Mouse (Mus musculus): ENCODE data around the gene Nox1.

The Nox1 gene

DNA sequence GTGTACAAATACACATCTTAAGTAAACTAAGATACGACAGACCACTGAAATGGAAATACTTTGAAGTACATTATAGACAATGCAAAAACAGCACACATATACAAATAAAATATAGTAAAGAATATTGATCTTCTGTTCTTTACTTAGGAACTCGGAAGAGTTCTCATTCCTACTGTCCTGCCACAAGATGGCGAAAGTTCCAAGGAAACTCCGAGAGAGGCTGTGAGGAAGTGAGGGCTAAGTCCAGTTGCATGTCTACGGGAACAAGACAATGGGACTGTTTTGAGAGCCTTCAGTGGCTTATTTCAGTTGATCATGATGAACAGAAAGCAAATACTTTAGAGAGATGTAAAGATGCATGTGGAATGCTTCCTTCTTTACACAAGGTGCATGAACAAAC is 89.5 kb downstream of the Nox1 start:
- in situ Hi-C loops (cut with MboI, MseI), result no loop called here

DNA sequence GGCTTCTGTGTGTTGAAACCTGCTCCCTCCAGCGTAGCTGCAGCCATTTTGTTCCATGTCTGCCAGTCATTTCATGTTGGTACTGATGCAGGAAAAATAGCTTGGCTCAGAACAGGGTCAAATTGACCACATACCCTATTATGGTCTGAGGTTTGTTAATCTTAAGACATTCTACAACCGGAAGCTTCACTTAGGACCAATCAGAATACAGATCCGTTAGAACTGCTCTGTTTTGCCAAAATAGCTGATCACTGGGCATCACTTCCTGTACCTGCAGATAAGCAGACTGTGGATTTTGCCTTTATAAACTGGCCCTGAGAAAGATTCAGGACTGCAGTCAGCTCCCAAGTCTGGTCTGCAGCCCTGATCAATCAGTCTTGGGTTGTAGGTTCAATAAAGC is 93.2 kb downstream of the Nox1 start:
- in situ Hi-C loops (cut with MboI, MseI), result no loop called here

DNA sequence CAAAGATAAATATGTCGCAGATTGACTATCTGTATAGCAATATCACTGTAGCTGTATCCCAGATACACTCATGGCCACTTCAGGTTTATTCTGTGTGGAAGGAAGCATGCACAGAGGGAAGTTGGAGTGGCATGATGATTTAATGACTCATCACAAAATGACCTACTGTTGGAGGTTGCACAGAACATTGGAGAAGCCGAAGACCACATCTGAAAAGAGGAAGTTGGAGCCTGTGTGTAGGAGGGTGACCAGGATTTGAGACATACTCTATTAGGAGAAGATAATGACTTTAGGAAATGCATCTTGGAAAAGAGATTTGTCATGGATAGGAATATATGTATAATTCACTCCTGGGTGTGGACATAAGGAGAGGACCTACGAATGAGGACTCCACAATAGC is 105.3 kb downstream of the Nox1 start:
- in situ Hi-C loops (cut with MboI, MseI), result no loop called here

DNA sequence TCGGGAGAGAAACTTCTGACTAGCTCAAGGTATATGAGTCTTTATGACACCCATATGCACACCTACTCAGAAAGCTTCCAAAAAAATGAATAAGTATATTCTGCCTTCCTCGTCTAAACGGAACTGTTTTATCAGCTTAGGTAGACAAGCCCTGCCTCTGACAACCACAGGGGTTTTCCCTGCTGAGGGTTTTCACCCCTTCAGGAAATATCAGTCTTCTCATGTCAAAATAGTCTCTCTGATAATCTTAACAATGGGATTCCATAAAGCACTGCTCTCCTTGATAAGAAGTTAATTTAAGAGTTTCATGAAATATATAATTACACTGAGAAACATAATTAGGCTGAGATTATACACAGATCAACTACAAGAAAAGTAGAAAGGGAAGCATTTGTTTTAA is 110.0 kb downstream of the Nox1 start:
- in situ Hi-C loops (cut with MboI, MseI), result no loop called here

DNA sequence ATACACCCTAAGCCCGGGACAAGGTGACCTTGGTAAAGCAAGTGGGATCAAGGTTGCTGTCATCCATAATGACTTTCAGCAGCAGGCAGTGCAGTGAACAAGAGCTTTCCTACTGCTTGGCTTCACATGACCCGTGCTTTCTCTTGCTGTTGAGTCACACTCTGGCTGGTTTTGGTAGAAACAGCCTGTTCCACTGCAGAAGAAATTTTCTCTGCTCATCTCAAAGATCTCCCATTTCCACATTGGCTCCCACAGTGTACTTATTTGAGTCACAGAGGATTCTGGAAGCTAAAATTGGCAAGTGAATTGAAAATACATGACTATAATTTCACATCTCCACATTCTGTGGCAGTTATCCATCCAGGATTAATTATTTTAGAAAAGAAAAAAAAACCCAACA is 119.1 kb downstream of the Nox1 start:
- in situ Hi-C loops (cut with MboI, MseI), result no loop called here

DNA sequence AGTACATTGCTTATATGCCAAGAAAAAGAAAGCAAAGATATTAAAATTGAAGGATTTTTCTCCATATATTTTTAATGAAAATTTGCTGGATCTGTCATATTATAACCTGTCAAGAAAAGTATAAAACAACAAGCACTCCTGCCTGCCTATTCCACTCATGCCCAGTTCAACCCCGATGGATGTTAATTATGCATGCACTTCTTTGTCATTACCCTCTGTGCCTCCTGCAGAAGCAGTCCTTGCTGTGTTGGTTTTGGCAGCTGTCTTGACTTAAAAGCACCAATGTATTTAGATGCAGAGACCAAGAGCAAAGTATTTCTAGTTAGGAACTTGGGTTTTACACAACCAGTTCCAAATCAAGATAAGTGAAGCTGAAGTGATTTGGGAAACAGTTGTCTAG is 136.3 kb downstream of the Nox1 start:
- in situ Hi-C loops (cut with MboI, MseI), result loop anchor here (10.0 kb wide), 1 partner anchor 259 kb away; no protein-coding TSS in a partner anchor

DNA sequence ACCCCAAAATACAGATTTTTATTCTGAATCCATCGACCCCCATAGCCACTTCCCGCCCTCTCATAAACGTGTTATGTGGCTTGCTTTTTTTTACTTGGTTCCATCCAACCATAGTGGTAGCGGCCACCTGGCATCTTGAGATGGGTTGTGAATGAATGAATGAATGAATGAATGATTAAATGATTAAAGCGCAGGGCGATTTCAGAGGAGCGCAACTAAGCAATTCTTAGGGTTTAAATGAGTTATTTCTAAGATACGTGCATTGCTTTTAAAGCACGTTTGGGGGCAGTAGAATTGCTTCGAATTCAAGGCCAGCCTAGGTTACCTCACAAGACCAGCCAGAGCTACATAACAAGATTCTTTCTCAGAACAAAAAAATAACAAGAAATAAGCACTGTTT is 162.0 kb downstream of the Nox1 start:
- in situ Hi-C loops (cut with MboI, MseI), result no loop called here

DNA sequence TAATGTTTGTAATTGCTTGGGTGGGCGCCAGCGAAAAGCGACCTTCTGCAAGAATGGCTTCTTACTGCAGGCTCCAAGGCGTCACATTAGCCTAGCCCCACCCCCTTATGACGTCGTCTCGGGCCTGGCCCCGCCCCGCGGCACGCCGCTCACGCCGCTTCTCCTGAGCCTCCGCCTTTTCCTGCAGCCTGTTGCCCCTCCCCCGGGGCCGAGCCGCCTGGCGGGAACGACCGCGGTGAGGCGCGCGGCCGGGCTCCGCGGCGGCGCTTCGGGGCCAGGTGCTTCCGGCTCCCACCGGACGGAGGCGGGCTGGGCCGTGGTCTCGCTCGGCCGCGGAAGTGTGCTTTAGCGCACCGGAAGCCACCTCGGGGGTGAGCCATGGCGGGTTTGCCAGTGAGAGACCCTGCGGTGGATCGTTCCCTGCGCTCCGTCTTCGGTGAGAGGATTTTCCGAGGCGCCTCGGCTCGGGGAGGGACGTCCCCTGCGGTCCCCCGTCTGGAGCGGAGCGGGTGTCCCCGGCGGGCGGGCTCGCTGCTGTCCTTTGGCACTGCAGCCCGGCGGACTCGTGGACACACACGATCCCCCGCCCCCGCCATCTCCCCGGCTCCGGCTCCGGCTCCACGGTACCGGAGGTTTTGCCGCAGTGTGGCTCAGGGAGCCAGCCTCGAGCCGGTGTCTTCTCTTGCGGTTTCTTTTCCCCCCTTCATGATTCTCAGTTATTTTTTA is 162.6 kb downstream of the Nox1 start, which contains the start of gene Cstf2:
Gene Cstf2, plus strand, starts transcription at position 201 of the 726 bp plus-strand sequence.
- in situ Hi-C loops (cut with MboI, MseI), result no loop called here

DNA sequence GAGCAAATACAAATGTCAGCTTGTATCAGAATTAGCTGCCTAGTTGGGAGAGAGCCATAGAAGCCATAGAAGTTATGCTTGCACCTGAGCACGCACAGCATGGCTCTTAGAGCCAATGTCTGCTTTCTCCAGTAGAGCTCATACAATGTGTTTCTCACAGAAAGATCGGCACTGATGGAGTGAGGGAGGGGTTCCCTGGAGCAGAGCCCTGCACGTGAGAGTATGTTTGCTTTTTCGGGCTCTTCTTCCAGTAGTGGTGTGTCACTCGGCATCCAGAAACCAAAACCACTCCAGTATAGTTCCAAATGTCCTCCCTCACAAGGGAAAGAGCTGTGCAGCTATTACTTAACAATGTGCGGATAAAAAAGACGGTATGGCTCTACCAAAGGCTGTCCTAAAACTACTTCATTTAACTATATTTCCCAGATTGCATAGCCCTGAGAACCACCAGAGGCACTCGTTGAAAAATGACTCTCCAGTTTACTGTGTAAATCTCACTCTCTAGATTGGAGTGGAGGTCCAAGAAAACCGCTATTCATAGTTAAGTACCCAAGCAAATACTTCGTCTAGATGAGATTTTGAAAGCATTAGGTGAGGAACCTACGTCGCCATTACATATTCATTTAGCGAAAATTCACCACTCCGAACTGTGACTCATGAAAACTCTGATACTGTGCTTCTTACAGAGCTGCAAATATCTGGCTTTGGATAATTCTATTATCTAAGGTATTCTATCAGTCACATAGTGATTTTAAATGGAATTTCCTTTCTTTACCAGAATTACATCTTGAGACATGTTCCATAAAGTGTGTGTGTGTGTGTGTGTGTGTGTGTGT is 163.5 kb downstream of the Nox1 start:
- in situ Hi-C loops (cut with MboI, MseI), result no loop called here

DNA sequence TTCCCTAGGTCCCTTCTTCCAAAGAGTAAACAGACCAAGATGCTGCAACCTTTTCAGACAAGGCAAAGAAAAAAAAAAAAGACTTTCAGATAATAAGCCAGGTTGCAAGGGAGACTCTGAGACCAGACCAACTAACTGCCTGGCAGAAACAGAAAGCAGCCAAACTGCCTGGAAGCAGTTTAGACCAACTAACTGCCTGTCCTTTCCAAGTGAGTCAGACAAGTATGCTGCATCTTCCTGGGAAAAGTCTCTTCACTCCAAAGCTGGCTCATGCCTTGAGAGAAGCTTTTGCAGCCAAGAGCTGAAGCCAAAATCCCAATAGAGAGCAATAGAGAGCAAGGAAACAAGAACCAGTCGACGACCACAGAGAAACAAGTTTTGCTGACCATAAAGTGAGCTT is 164.9 kb downstream of the Nox1 start:
- in situ Hi-C loops (cut with MboI, MseI), result no loop called here

DNA sequence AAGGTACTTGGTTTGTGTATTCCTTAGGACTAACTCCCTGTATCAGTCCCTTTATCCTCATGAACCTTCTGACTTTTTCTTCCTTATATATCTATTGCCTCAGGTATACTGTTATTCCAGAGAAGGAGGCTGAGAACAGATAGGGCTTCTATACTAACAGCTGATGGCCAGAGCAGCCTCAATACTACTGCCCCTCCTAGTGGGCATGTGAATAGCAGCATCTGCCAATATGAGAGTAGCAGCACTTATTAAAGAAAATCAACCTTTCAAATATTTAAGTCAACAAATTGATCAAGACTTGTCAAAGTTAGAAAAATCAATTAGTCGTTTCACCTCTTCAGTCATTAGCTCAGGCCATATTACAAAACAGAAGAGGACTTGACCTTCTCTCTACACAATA is 172.8 kb downstream of the Nox1 start:
- in situ Hi-C loops (cut with MboI, MseI), result no loop called here

Data from T-helper 1 cell (primary cell).